Mouse (Mus musculus) left cerebral cortex, adult 9 months (tissue): ENCODE results near the gene Slit3.

ENCODE experiments used
- DNase-seq, 2 experiments: peaks; one replicate each; pipeline ENCODE4 v3.0.0; 2022; ENCODE audit warnings: low spot score in 2 of 2

The Slit3 gene

GRCm38 (mm10) chr11:35454191-35454725 is 333.2 kb downstream of the Slit3 start:
- no peak for DNase-seq

- DNase-seq = no peak
Observed at GRCm38 (mm10) chr11:35454781-35455180, 333.8 kb downstream of the Slit3 start.

- no peak for DNase-seq
Observed at GRCm38 (mm10) chr11:35458068-35458467, 337.0 kb downstream of the Slit3 start.

GRCm38 (mm10) chr11:35466701-35467100 is 345.7 kb downstream of the Slit3 start:
- DNase-seq = no peak

GRCm38 (mm10) chr11:35468847-35469246 is 347.8 kb downstream of the Slit3 start:
- DNase-seq = no peak

GRCm38 (mm10) chr11:35469940-35470339 is 348.9 kb downstream of the Slit3 start:
- no peak for DNase-seq

- no peak for DNase-seq
Observed at GRCm38 (mm10) chr11:35470853-35471252, 349.8 kb downstream of the Slit3 start.

GRCm38 (mm10) chr11:35472842-35473616 is 352.0 kb downstream of the Slit3 start:
- DNase-seq = no peak

- DNase-seq = no peak
Observed at GRCm38 (mm10) chr11:35473617-35473996, 352.6 kb downstream of the Slit3 start.

- DNase-seq = peak in 1 of 2 experiments; percentile 16
Observed at GRCm38 (mm10) chr11:35480146-35480545, 359.1 kb downstream of the Slit3 start.

GRCm38 (mm10) chr11:35481611-35482363 is 360.8 kb downstream of the Slit3 start:
- DNase-seq = no peak

GRCm38 (mm10) chr11:35487966-35488365 is 366.9 kb downstream of the Slit3 start:
- DNase-seq = no peak

- no peak for DNase-seq
Observed at GRCm38 (mm10) chr11:35491701-35492100, 370.7 kb downstream of the Slit3 start.

- DNase-seq = no peak
Observed at GRCm38 (mm10) chr11:35496874-35497273, 375.9 kb downstream of the Slit3 start.

- DNase-seq = no peak
Observed at GRCm38 (mm10) chr11:35497961-35498360, 376.9 kb downstream of the Slit3 start.

GRCm38 (mm10) chr11:35502128-35502527 is 381.1 kb downstream of the Slit3 start:
- DNase-seq = no peak

GRCm38 (mm10) chr11:35504051-35504450 is 383.0 kb downstream of the Slit3 start:
- DNase-seq = no peak

- DNase-seq = no peak
Observed at GRCm38 (mm10) chr11:35504916-35505315, 383.9 kb downstream of the Slit3 start.

- DNase-seq = no peak
Observed at GRCm38 (mm10) chr11:35505316-35505715, 384.3 kb downstream of the Slit3 start.

GRCm38 (mm10) chr11:35505817-35506216 is 384.8 kb downstream of the Slit3 start:
- DNase-seq = no peak

GRCm38 (mm10) chr11:35507781-35508390 is 386.9 kb downstream of the Slit3 start:
- DNase-seq = no peak

GRCm38 (mm10) chr11:35512686-35513085 is 391.7 kb downstream of the Slit3 start:
- no peak for DNase-seq
